Mouse (Mus musculus): Measurements from ENCODE around the gene Cers6. TPM values are rescaled to one million over a fixed set of nuclear protein-coding genes. Genes with fewer than 3 reads are reported as not detected.

Cers6 gene
- total RNA-seq (2023), result 100 to 1,000 TPM; 211 to 247 TPM

GRCm38 (mm10) chr2:68860904-68861685 lies at the start of gene Cers6:
Gene Cers6, plus strand, starts transcription at chr2:68861441.

DNA sequence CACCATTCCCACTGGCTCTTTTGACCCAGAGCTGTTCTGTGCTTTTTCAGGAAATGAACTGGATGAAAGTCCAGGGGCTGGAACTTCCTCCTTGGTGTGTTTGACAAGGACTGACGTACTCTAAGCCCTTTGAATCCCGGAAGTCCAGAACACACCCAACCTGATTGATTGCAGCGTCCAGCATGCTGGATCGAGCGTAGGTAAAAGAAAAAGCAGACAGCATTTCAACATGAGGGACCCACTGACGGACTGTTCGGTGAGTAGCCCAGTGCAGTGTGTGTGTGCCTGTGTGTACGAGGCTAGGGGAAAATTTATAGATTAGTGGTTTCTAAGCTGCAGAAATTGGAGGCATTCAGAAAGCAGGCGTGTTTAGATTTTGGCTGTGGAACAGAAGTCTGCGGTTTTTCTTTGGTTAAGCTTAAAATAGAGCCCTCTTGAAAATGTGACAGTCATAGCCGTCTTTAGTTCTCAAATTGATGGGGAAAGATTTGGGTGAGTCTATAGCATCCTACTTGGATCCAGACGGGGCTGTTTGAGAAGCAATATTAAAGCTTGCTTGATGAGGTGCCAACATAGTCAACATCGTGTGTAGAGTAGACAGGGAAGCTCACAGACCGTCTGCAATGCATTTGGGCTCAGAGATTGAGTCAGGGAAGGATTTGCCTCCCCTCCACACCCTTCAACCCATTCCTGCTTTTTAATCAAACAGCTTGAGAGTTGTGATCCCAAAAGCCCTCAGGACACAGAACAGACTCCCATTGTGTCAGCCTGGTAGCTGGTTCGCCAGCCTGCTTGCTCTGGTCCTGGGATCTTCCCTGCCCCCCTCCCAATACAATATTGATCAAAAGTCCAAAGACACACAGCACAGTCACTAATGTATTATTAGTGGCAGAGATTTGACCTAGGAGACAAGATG lies 274.7 kb downstream of the Cers6 start, which contains the start of gene Nostrin:
TSS of gene Nostrin (plus strand) at position 140 of the 916 bp plus-strand sequence.

Other genes with a start within 250 kb of the Cers6 start
- gene 4932414N04Rik, start 205.0 kb upstream of the Cers6 start, total RNA-seq (2023), result not detected